Mouse (Mus musculus) G1E (cell line): Measurements from ENCODE around the gene Ssbp3. TPM values are rescaled to one million over a fixed set of nuclear protein-coding genes. Genes with fewer than 3 reads are reported as not detected.

Experiments
- ATAC-seq: 2 replicates; pipeline ENCODE4 v1.8.0; 2016; ENCODE audit warnings: mild to moderate bottlenecking; ENCODE audit not compliant: insufficient number of reproducible peaks, poor library complexity, low FRiP score, severe bottlenecking; ENCODE audit errors: extremely low read depth
- DNase-seq: peaks from one replicate; pipeline ENCODE4 v3.0.0; 2012; ENCODE audit warnings: low spot score
- H3K27me3 ChIP-seq: 2 replicates; pipeline ENCODE4 v1.6.1; 2012; ENCODE audit warnings: mild to moderate bottlenecking, low read length, inconsistent platforms; ENCODE audit not compliant: insufficient read depth
- H3K36me3 ChIP-seq: replicated peaks from 2 replicates; pipeline ENCODE3; 2012; ENCODE audit warnings: mild to moderate bottlenecking, inconsistent platforms
- H3K4me1 ChIP-seq: 2 replicates; pipeline ENCODE4 v1.6.1; 2012; ENCODE audit warnings: low read depth, low read length, inconsistent platforms, mixed read lengths; ENCODE audit not compliant: insufficient read depth
- H3K4me3 ChIP-seq: 2 replicates; pipeline ENCODE4 v1.5.1; 2012; ENCODE audit warnings: low read depth, mild to moderate bottlenecking, inconsistent platforms, low read length, moderate library complexity, mixed read lengths
- H3K9me3 ChIP-seq: replicated peaks from 2 replicates; pipeline ENCODE4 v1.6.1; 2012; ENCODE audit warnings: inconsistent platforms
- CTCF ChIP-seq: IDR thresholded peaks from 2 replicates; pipeline ENCODE4 v1.5.1; 2012; ENCODE audit warnings: low read depth, low read length, inconsistent platforms, mixed read lengths
- GATA1 ChIP-seq: IDR thresholded peaks from 2 replicates; pipeline ENCODE4 v1.6.1; 2012; ENCODE audit warnings: borderline replicate concordance, low read length, inconsistent platforms, mixed read lengths
- GATA2 ChIP-seq: IDR thresholded peaks from 2 replicates; pipeline ENCODE4 v1.6.1; 2012; ENCODE audit warnings: low read depth, low read length, inconsistent platforms, borderline replicate concordance
- POLR2AphosphoS5 ChIP-seq: IDR thresholded peaks from 2 replicates; pipeline ENCODE4 v1.6.1; 2012; ENCODE audit warnings: low read depth, low read length, inconsistent platforms; ENCODE audit not compliant: insufficient replicate concordance
- TAL1 ChIP-seq: conservative IDR thresholded peaks from 2 replicates; pipeline ENCODE4 v1.6.1; 2012; ENCODE audit warnings: low read depth, low read length, inconsistent platforms, mixed read lengths
- polyA plus RNA-seq: library from polyadenylated mRNA; stranded (reverse); fragments of >175 nt; gene quantifications from 2 replicates; pipeline ENCODE4 v1.2.3, GENCODE M21; 2012
- total RNA-seq, 2 experiments: library from RNA; stranded (forward) in 1 of 2; stranded (reverse) in 1 of 2; fragments of 200-1000 nt in 1 of 2; fragments of >200 nt in 1 of 2; fragmentation: Nextera tagmentation in 1 of 2; gene quantifications; 2 replicates each; pipeline ENCODE4 v1.2.3; 2014 to 2017

Gene Ssbp3
- total and polyA plus RNA-seq, 3 experiments: 46.6 to 685 (median 232) TPM

DNA sequence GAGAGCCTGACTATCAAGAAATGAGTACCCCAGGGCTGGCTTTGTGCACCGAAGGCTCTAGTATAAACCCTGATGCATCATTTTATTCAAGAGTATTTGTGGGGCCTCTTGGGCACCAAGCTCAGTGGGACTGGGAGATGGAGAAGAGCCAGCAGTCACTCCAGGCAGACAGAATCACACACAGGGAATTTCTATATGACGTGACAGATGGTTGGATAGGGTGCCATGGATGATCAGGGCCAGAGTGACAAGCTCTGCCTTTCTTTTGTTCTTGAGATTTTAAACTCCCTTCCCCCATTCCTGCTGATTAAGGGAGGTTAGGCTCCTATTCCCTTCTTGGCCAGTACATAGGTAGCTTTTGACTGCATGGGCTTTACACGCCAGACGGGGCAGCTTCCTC is 74.8 kb downstream of the Ssbp3 start:
- Histone ChIP-seq H3K9me3 (no peaks in the 10 kb centered on the region), H3K36me3 (peaks cover 92% of the 10 kb centered on the region), H3K27me3 (no peaks in the 10 kb centered on the region), H3K4me3 (no peak overlapping the region), H3K4me1 (peaks cover 94% of the 10 kb centered on the region)
- DNase-seq (no peak), ATAC-seq (no peak)
- TF ChIP-seq CTCF: no peak
- TF ChIP-seq POLR2AphosphoS5: no peak
- TF ChIP-seq GATA1: no peak
- TF ChIP-seq GATA2: no peak
- TF ChIP-seq TAL1: no peak

DNA sequence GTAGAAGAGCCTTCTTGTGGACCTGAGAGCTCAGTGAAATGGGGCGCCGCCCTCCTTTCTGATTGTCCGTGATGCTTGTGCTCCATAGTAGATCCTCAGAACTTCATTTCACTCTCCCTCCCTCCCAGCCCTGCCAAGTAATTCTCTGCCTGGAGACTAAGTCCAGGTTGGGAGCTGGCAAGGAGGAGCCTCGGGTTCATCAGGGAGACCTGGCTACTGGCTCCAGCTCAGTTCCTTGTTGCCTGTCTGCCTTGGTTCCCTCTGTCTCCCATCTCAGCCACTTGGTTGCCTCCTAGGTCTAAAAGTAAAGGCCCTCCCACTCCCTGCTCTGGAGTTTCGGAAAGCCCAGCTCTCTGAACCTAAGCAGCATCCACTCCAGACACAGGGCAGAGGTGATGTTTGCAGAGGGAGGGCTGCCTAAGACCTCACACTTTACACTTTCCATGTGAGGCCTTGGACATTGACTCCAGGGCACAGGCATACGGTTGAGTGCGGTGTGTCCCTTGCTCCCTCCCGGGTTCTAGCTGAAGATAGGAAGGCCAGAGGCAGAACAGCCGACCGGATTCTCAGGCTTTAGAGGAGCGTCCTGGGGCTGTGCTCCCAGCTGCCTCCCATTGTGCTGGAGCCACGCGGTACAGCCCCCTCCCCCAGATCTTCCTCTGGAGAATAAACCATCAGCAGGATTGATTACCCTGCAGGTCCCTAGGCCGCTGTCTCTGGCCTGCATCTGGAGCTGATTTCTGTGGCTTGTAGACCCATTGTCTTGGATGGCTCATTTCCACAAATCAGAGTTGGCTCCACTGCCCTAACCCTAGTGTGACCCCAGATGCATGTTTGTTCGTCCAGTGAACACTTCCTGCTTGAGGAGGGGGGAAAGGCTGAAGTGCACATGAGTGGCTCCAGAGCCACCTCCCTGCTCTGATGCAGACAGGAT is 75.7 kb downstream of the Ssbp3 start:
- Histone ChIP-seq H3K4me1 (peaks cover 91% of the 10 kb centered on the region), H3K27me3 (no peaks in the 10 kb centered on the region)
- TF ChIP-seq TAL1: no peak
- TF ChIP-seq POLR2AphosphoS5: no peak
- TF ChIP-seq CTCF: no peak
- no peak for TF ChIP-seq GATA1

DNA sequence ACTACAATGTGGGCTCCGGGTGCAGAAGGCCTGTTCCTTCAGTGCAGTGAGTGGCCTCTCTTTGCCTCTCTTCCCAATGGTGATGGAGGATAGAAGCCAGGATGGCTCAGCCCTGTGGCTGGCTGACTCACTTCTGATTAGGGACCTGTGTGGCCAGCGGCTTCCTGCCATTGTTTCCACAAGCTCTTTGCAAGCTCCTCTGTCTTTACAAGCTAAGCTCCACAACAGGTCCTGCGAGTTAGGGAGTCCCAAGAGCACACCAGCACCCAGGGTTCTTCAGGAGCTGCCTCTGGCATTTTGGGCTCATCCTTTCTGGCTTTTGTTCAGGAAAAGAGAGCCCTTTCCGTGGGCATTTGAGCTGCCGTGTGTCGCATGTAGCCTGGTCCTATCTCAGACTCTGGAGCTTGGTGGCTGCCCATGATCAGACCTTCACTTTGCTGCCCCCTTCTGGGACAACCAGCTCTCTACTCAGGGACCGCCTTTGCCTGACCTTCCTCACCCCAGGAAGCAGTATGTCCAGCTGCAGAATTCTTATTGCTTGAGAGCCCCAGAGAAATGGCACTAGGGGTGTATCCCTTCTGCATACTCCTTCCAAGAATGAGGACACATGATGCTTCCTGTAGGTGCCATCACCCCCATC is 77.3 kb downstream of the Ssbp3 start:
- Histone ChIP-seq H3K9me3 (no peaks in the 10 kb centered on the region), H3K4me3 (peak overlapping the region; percentile 21; the same call in 1 of the 2 replicates), H3K36me3 (peaks cover 94% of the 10 kb centered on the region), H3K4me1 (peaks cover 91% of the 10 kb centered on the region), H3K27me3 (no peaks in the 10 kb centered on the region)
- ATAC-seq (no peak), DNase-seq (peak; percentile 67)
- TF ChIP-seq GATA1: no peak
- TF ChIP-seq POLR2AphosphoS5: no peak
- peak; percentile 48; the same call in 1 of the 2 replicates for TF ChIP-seq CTCF
- TF ChIP-seq TAL1: no peak
- TF ChIP-seq GATA2: no peak

More for the DNA sequence above, 75.7 kb downstream of the Ssbp3 start:
- Histone ChIP-seq H3K9me3 (no peaks in the 10 kb centered on the region), H3K4me3 (no peak overlapping the region), H3K36me3 (peaks cover 91% of the 10 kb centered on the region)
- no peak for ATAC-seq
- DNase-seq: no peak

DNA sequence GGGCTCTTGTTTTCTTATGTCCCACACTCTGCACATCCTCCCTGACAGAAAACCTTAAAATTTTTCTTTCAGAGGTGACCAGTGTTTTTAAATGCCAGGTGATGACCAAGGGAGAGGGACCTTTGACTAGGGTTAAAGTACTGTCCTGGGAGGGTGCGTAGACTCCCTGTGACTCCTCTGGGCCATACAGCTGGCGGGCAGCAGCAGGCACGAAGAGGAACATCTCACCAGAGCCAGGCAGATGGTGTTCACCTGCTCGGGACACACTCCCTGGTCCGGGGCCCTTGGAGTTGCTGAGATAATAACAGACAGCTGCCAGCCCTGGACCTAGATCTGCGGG is 78.4 kb downstream of the Ssbp3 start:
- Histone ChIP-seq H3K36me3 (peaks cover 95% of the 10 kb centered on the region), H3K9me3 (no peaks in the 10 kb centered on the region), H3K4me3 (no peak overlapping the region), H3K27me3 (no peaks in the 10 kb centered on the region), H3K4me1 (peaks cover 91% of the 10 kb centered on the region)
- TF ChIP-seq GATA2: no peak
- TF ChIP-seq TAL1: no peak
- no peak for TF ChIP-seq POLR2AphosphoS5
- TF ChIP-seq GATA1: no peak
- TF ChIP-seq CTCF: no peak
- ATAC-seq (no peak), DNase-seq (no peak)

DNA sequence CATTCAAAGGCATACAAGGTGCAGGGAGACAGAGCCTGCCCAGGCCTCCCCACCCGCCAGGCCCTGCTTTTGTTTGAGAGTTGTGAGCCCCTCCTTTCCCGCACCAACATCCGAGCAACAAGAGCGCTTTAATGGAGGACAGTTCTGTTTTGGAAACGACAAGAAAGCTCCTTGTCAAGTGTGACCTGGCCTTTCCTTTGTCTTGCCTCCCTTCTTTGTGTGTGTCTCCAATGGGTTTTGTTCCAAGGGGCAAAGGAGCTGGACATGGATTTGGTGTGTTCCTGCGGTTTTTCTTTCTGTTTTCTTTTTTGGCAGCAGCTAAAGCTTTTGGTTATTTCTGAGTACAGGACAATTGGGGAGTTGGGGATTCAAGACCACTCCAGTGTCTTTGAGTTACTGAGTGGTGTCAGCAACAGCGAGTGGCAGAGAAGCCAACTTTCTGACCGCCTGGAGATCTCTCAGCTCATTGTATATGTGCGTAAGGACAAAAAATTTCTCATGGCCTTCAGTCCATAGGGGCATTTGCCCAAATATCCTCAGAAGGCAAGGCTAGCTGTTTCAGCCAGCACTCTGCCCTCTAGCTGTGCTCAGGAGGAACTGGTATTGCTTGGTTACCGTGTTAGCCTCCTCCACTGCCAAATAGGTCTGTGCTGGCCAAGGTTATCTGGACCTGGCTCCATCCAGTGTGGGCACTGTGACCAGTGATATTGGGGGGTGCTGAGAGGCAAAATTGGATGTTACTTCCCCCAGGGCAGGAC is 78.9 kb downstream of the Ssbp3 start:
- no peak for DNase-seq

DNA sequence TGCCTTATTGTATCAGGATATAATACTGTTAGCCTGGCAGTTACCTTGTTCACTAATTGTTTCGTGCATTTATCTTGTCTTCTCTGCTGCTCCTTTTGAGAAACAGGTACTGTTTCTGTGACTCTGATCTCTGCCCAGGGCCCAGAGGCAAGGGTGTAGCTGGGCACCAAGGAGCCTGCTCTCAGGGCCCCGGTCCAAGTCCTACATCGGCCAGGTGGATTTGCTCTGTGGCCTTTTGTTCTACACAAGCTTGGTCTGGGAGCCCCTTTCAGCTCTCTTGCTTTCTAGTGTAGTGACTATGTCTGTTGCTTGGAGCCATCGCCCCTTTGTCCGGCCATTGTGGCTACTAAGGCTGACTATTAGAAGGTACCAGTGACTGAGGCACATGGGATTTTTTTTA is 82.6 kb downstream of the Ssbp3 start:
- no peaks in the 10 kb centered on the region for H3K9me3 ChIP-seq
- no peak for DNase-seq
- no peaks in the 10 kb centered on the region for H3K27me3 ChIP-seq
- no peak for TF ChIP-seq TAL1
- no peak for TF ChIP-seq GATA2
- ATAC-seq: no peak
- peaks cover 93% of the 10 kb centered on the region for H3K4me1 ChIP-seq
- H3K4me3 ChIP-seq: no peak overlapping the region
- peaks cover 90% of the 10 kb centered on the region for H3K36me3 ChIP-seq

More for the DNA sequence above, 78.9 kb downstream of the Ssbp3 start:
- no peaks in the 10 kb centered on the region for H3K9me3 ChIP-seq
- TF ChIP-seq GATA1 (no peak), GATA2 (no peak), TAL1 (no peak), CTCF (no peak), POLR2AphosphoS5 (no peak)
- no peak for ATAC-seq
- no peak overlapping the region for H3K4me3 ChIP-seq
- peaks cover 93% of the 10 kb centered on the region for H3K4me1 ChIP-seq
- H3K36me3 ChIP-seq: peaks cover 96% of the 10 kb centered on the region
- no peaks in the 10 kb centered on the region for H3K27me3 ChIP-seq
